Mouse (Mus musculus) cerebellum, adult 2 months (tissue): Measurements from ENCODE around the gene Homer1. TPM values are rescaled to one million over a fixed set of nuclear protein-coding genes. Genes with fewer than 3 reads are reported as not detected.
A peak's percentile ranks its signal among the peaks of the same experiment; 100 is the strongest.

Source experiments
- DNase-seq, 2 experiments: peaks; one replicate each; pipeline ENCODE4 v3.0.0; 2021
- H3K27ac ChIP-seq: fragments of 200-500 bp; 2 replicates; pipeline ENCODE4 v1.5.1; 2012; ENCODE audit warnings: low read length, control low read depth, inconsistent platforms; ENCODE audit not compliant: insufficient read depth
- H3K27me3 ChIP-seq: fragments of 200-500 bp; 2 replicates; pipeline ENCODE4 v1.6.1; 2012; ENCODE audit warnings: inconsistent platforms, mild to moderate bottlenecking, low read length, moderate library complexity; ENCODE audit not compliant: control insufficient read depth, insufficient read depth
- H3K4me1 ChIP-seq: fragments of 200-500 bp; 2 replicates; pipeline ENCODE4 v1.6.1; 2011; ENCODE audit warnings: low read length; ENCODE audit not compliant: control insufficient read depth, insufficient read depth
- H3K4me3 ChIP-seq: fragments of 200-500 bp; replicated peaks from 2 replicates; pipeline ENCODE3; 2011; ENCODE audit warnings: mild to moderate bottlenecking, low read depth, low read length, control low read depth; ENCODE audit not compliant: insufficient read depth
- CTCF ChIP-seq: fragments of 200-500 bp; IDR thresholded peaks from 2 replicates; pipeline ENCODE4 v1.5.1; 2011; ENCODE audit warnings: low read depth, mild to moderate bottlenecking, control low read depth, low read length, moderate library complexity, borderline replicate concordance; ENCODE audit not compliant: insufficient read depth
- POLR2A ChIP-seq: fragments of 200-500 bp; IDR thresholded peaks from 2 replicates; pipeline ENCODE4 v1.6.1; 2011; ENCODE audit warnings: low read length, control low read depth, borderline replicate concordance; ENCODE audit not compliant: insufficient read depth
- WGBS: fragments of 180-500 bp; shearing (Covaris S2); methylation state at CpG from one replicate; pipeline ENCODE4 v1.1.7; 2018; 5-methylcytosine and 5-hydroxymethylcytosine counted together
- polyA plus RNA-seq: library from polyadenylated mRNA; depleted of rRNA; stranded (reverse); fragments of >200 nt; gene quantifications from 2 replicates; pipeline ENCODE4 v1.2.3, GENCODE M21; 2012

Homer1 gene
- polyA plus RNA-seq, 1 experiment = 15.7 TPM

GRCm38 (mm10) chr13:93303563-93304250 is 4.3 kb downstream of the Homer1 start:
- no peaks in the 10 kb centered on the region for H3K4me1 ChIP-seq
- H3K4me3 ChIP-seq = peak overlapping the region; percentile 86
- TF ChIP-seq CTCF (peak; percentile 30; the same call in 1 of the 2 replicates), POLR2A (peak; percentile 99)

GRCm38 (mm10) chr13:93304251-93305001 is 5.0 kb downstream of the Homer1 start:
- under 1% methylated on average over 64 of the region's 64 CpGs for WGBS
- no peaks in the 10 kb centered on the region; the same call in 1 of the 2 replicates for H3K4me1 ChIP-seq

More at GRCm38 (mm10) chr13:93303563-93304250, 4.3 kb downstream of the Homer1 start:
- H3K27ac ChIP-seq = peak overlapping the region; percentile 95
- WGBS = under 1% methylated on average over 83 of the region's 90 CpGs
- peak; percentile 98 to 99 for DNase-seq
- no peaks in the 10 kb centered on the region for H3K27me3 ChIP-seq

GRCm38 (mm10) chr13:93305149-93305548 is 5.7 kb downstream of the Homer1 start:
- Histone ChIP-seq H3K4me1 (no peaks in the 10 kb centered on the region; the same call in 1 of the 2 replicates), H3K27ac (no peak overlapping the region), H3K27me3 (no peaks in the 10 kb centered on the region), H3K4me3 (peak overlapping the region; percentile 77)
- no peak for TF ChIP-seq CTCF
- TF ChIP-seq POLR2A = no peak
- no peak for DNase-seq
- 3% methylated on average over 7 of the region's 7 CpGs for WGBS

More at GRCm38 (mm10) chr13:93304251-93305001, 5.0 kb downstream of the Homer1 start:
- no peak for TF ChIP-seq CTCF
- TF ChIP-seq POLR2A = no peak
- peak overlapping the region; percentile 77 for H3K4me3 ChIP-seq
- peak overlapping the region; percentile 53 for H3K27ac ChIP-seq
- peak in 1 of 2 experiments; percentile 44 for DNase-seq
- no peaks in the 10 kb centered on the region for H3K27me3 ChIP-seq

GRCm38 (mm10) chr13:93305636-93306035 is 6.2 kb downstream of the Homer1 start:
- Histone ChIP-seq H3K4me1 (no peaks in the 10 kb centered on the region; the same call in 1 of the 2 replicates), H3K4me3 (peak overlapping the region; percentile 77), H3K27me3 (no peaks in the 10 kb centered on the region), H3K27ac (no peak overlapping the region)
- 4% methylated on average over 7 of the region's 7 CpGs for WGBS
- TF ChIP-seq POLR2A (no peak), CTCF (no peak)
- DNase-seq = peak; percentile 21 to 38

GRCm38 (mm10) chr13:93306545-93306944 is 7.1 kb downstream of the Homer1 start:
- WGBS = 28% methylated on average over 3 of the region's 3 CpGs

GRCm38 (mm10) chr13:93307700-93308099 is 8.3 kb downstream of the Homer1 start:
- no peaks in the 10 kb centered on the region for H3K27me3 ChIP-seq
- 41% methylated on average over 7 of the region's 7 CpGs for WGBS
- no peak for DNase-seq
- no peak overlapping the region for H3K27ac ChIP-seq
- H3K4me3 ChIP-seq = no peak overlapping the region
- H3K4me1 ChIP-seq = no peaks in the 10 kb centered on the region; the same call in 1 of the 2 replicates
- TF ChIP-seq POLR2A (no peak), CTCF (no peak)

More at GRCm38 (mm10) chr13:93306545-93306944, 7.1 kb downstream of the Homer1 start:
- peak overlapping the region; percentile 24 for H3K4me3 ChIP-seq
- no peaks in the 10 kb centered on the region for H3K27me3 ChIP-seq
- no peak for TF ChIP-seq CTCF
- no peak for TF ChIP-seq POLR2A
- DNase-seq = no peak
- no peaks in the 10 kb centered on the region; the same call in 1 of the 2 replicates for H3K4me1 ChIP-seq
- no peak overlapping the region for H3K27ac ChIP-seq

GRCm38 (mm10) chr13:93309295-93309694 is 9.9 kb downstream of the Homer1 start:
- no peak for TF ChIP-seq POLR2A
- no peak for TF ChIP-seq CTCF
- no peak for DNase-seq
- H3K27ac ChIP-seq = no peak overlapping the region
- no peak overlapping the region for H3K4me3 ChIP-seq
- WGBS = 52% methylated on average over 1 of the region's 1 CpGs
- H3K4me1 ChIP-seq = no peaks in the 10 kb centered on the region; the same call in 1 of the 2 replicates
- no peaks in the 10 kb centered on the region for H3K27me3 ChIP-seq

- no peaks in the 10 kb centered on the region for H3K27me3 ChIP-seq
- no peak overlapping the region for H3K27ac ChIP-seq
- TF ChIP-seq CTCF (no peak), POLR2A (no peak)
- no peak for DNase-seq
- H3K4me1 ChIP-seq = no peaks in the 10 kb centered on the region; the same call in 1 of the 2 replicates
- H3K4me3 ChIP-seq = no peak overlapping the region
These were observed 13.1 kb downstream of the Homer1 start for GRCm38 (mm10) chr13:93312518-93312917.
